Mouse (Mus musculus) spleen, adult 2 months (tissue): ENCODE data around the gene Stat5a. TPM values are rescaled to one million over a fixed set of nuclear protein-coding genes. Genes with fewer than 3 reads are reported as not detected.
A peak's percentile ranks its signal among the peaks of the same experiment; 100 is the strongest.

Experiments used
- DNase-seq, 2 experiments: peaks; one replicate each; pipeline versions ENCODE4 v3.0.0 to v3.0.0-alpha.2; 2012 to 2021; ENCODE audit warnings: low spot score in 2 of 2, low read depth in 1 of 2
- H3K27ac ChIP-seq: fragments of 200-500 bp; 2 replicates; pipeline ENCODE4 v1.5.1; 2012; ENCODE audit warnings: low read length, inconsistent platforms; ENCODE audit not compliant: insufficient read depth
- H3K27me3 ChIP-seq: fragments of 200-500 bp; 2 replicates; pipeline ENCODE4 v1.6.1; 2012; ENCODE audit warnings: mild to moderate bottlenecking, moderate library complexity, low read length, inconsistent platforms; ENCODE audit not compliant: control insufficient read depth, insufficient read depth
- H3K36me3 ChIP-seq: fragments of 200-500 bp; 2 replicates; pipeline ENCODE4 v1.6.1; 2012; ENCODE audit warnings: mild to moderate bottlenecking, low read length, inconsistent platforms; ENCODE audit not compliant: control insufficient read depth, insufficient read depth
- H3K4me1 ChIP-seq: fragments of 200-500 bp; 2 replicates; pipeline ENCODE4 v1.6.1; 2011; ENCODE audit warnings: inconsistent platforms; ENCODE audit not compliant: control insufficient read depth, insufficient read depth, insufficient read length
- H3K4me3 ChIP-seq: fragments of 200-500 bp; 2 replicates; pipeline ENCODE4 v1.5.1; 2011; ENCODE audit warnings: mild to moderate bottlenecking, inconsistent platforms; ENCODE audit not compliant: insufficient read depth, insufficient read length; ENCODE audit errors: extremely low read depth
- CTCF ChIP-seq: fragments of 200-500 bp; IDR thresholded peaks from 2 replicates; pipeline ENCODE4 v1.5.1; 2011; ENCODE audit warnings: mild to moderate bottlenecking, inconsistent platforms; ENCODE audit not compliant: insufficient read depth, insufficient read length, insufficient replicate concordance; ENCODE audit errors: extremely low read depth
- POLR2A ChIP-seq: fragments of 200-500 bp; IDR thresholded peaks from 2 replicates; pipeline ENCODE4 v1.6.1; 2011; ENCODE audit warnings: low read depth, low read length, inconsistent platforms
- WGBS: fragments of 180-500 bp; shearing (Covaris S2); methylation state at CpG from one replicate; pipeline ENCODE4 v1.1.7; 2018; 5-methylcytosine and 5-hydroxymethylcytosine counted together
- polyA plus RNA-seq: library from polyadenylated mRNA; depleted of rRNA; stranded (reverse); fragments of >200 nt; gene quantifications from 2 replicates; pipeline ENCODE4 v1.2.3, GENCODE M21; 2012

Gene Stat5a
- polyA plus RNA-seq, 1 experiment = 24.7 TPM

- WGBS = 82% methylated on average over 15 of the region's 15 CpGs
- Histone ChIP-seq H3K4me3 (no peak overlapping the region), H3K36me3 (peaks cover 44% of the 10 kb centered on the region), H3K27me3 (no peaks in the 10 kb centered on the region), H3K27ac (0 out of 2 replicates have a peak overlapping the region, but pooled peaks have one; percentile 21), H3K4me1 (no peaks in the 10 kb centered on the region)
- DNase-seq = no peak
- no peak for TF ChIP-seq CTCF
- no peak for TF ChIP-seq POLR2A
Observed at GRCm38 (mm10) chr11:100879321-100880078, 20.3 kb downstream of the Stat5a start.

- 92% methylated on average over 10 of the region's 10 CpGs for WGBS
- peaks cover 42% of the 10 kb centered on the region for H3K36me3 ChIP-seq
- no peak overlapping the region for H3K4me3 ChIP-seq
- DNase-seq = no peak
- no peaks in the 10 kb centered on the region for H3K27me3 ChIP-seq
- no peak for TF ChIP-seq CTCF
- TF ChIP-seq POLR2A = no peak
- no peaks in the 10 kb centered on the region for H3K4me1 ChIP-seq
- no peak overlapping the region for H3K27ac ChIP-seq
Observed at GRCm38 (mm10) chr11:100883640-100884039, 24.5 kb downstream of the Stat5a start.

GRCm38 (mm10) chr11:100885472-100885871 is 26.3 kb downstream of the Stat5a start:
- TF ChIP-seq POLR2A (no peak), CTCF (no peak)
- peaks cover 44% of the 10 kb centered on the region for H3K36me3 ChIP-seq
- DNase-seq = no peak
- H3K27ac ChIP-seq = no peak overlapping the region
- no peaks in the 10 kb centered on the region for H3K4me1 ChIP-seq
- H3K27me3 ChIP-seq = no peaks in the 10 kb centered on the region
- H3K4me3 ChIP-seq = no peak overlapping the region

- no peak overlapping the region for H3K27ac ChIP-seq
- peaks cover 47% of the 10 kb centered on the region for H3K36me3 ChIP-seq
- H3K27me3 ChIP-seq = no peaks in the 10 kb centered on the region
- 78% methylated on average over 8 of the region's 8 CpGs for WGBS
- TF ChIP-seq POLR2A (no peak), CTCF (no peak)
- no peak for DNase-seq
- no peak overlapping the region for H3K4me3 ChIP-seq
- H3K4me1 ChIP-seq = no peaks in the 10 kb centered on the region
Observed at GRCm38 (mm10) chr11:100886188-100886740, 27.1 kb downstream of the Stat5a start.

- H3K27me3 ChIP-seq = no peaks in the 10 kb centered on the region
- no peak overlapping the region for H3K27ac ChIP-seq
- peaks cover 48% of the 10 kb centered on the region for H3K36me3 ChIP-seq
- 93% methylated on average over 4 of the region's 4 CpGs for WGBS
- no peak for DNase-seq
- no peaks in the 10 kb centered on the region for H3K4me1 ChIP-seq
- TF ChIP-seq POLR2A (no peak), CTCF (no peak)
- H3K4me3 ChIP-seq = no peak overlapping the region
Observed at GRCm38 (mm10) chr11:100887236-100887635, 28.1 kb downstream of the Stat5a start.

- WGBS = 84% methylated on average over 3 of the region's 3 CpGs
- TF ChIP-seq CTCF (no peak), POLR2A (no peak)
- DNase-seq = no peak
- Histone ChIP-seq H3K36me3 (peaks cover 51% of the 10 kb centered on the region), H3K27me3 (no peaks in the 10 kb centered on the region), H3K4me3 (no peak overlapping the region), H3K27ac (no peak overlapping the region), H3K4me1 (no peaks in the 10 kb centered on the region)
Observed at GRCm38 (mm10) chr11:100887764-100888163, 28.6 kb downstream of the Stat5a start.

GRCm38 (mm10) chr11:100888348-100888820 is 29.2 kb downstream of the Stat5a start:
- 28% methylated on average over 10 of the region's 10 CpGs for WGBS
- H3K4me1 ChIP-seq = no peaks in the 10 kb centered on the region
- no peak overlapping the region for H3K27ac ChIP-seq
- no peak overlapping the region for H3K4me3 ChIP-seq
- no peaks in the 10 kb centered on the region for H3K27me3 ChIP-seq
- TF ChIP-seq CTCF (no peak), POLR2A (no peak)
- DNase-seq = no peak
- peaks cover 53% of the 10 kb centered on the region for H3K36me3 ChIP-seq
